8 mouse cellular contexts compared by ENCODE assay signal in the genomic region with DNA sequence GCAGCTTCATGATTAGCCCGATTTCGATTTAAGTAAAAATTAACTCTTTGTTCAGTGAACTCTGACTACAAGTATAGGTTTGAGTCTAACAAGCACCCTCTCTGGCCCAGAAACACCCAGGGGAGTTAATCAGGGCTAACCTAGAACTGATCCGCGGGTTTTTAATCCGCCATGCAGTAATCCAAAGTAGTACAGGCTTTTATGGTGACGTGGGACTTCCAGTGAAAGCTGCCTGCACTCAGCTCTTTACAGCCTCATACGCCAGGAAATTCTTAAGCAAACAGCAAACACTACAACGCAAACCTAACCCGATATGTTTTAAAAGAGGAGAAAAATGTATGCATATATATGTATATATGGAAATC. TPM values are rescaled to one million over a fixed set of nuclear protein-coding genes. Genes with fewer than 3 reads are reported as not detected.
A peak's percentile ranks its signal among the peaks of the same experiment; 100 is the strongest.
DNase-seq lines count a peak whose midpoint lies in the region; ATAC-seq lines count a peak whose summit lies in the region.

No protein-coding gene starts in this region.

- peak overlapping the region; percentile 92 for H3K4me3 ChIP-seq in liver, embryonic 13.5 days (replicated peaks)

- peaks cover 43% of the 10 kb centered on the region for H3K4me1 ChIP-seq in liver, embryonic 13.5 days (replicated peaks)

- no peaks in the 10 kb centered on the region for H3K9me3 ChIP-seq in liver, embryonic 13.5 days (replicated peaks)

- intact Hi-C loops in gastrocnemius, postnatal 14 days (cut with DNase I; ENCODE audit: low total_unique reads) = no loop called here

- H3K4me2 ChIP-seq in liver, embryonic 13.5 days = peak overlapping the region; percentile 97

- peak; percentile 10 for DNase-seq in gastrocnemius, postnatal 10 days
- no peak for DNase-seq in gastrocnemius, postnatal 14 days
- DNase-seq in thymus, postnatal 14 days = peak; percentile 24
- no peak for DNase-seq in thymus, adult 18-20 months
- DNase-seq in liver, embryonic 13.5 days = no peak
- no peak for DNase-seq in adrenal gland, adult 8-10 months
- no peak for DNase-seq in spleen, adult 12 weeks (ENCODE audit: low spot score)
- DNase-seq in embryo, embryonic 10.5 days (ENCODE audit: low spot score) = no peak

- H3K27me3 ChIP-seq in liver, embryonic 13.5 days = no peaks in the 10 kb centered on the region

- H3K9ac ChIP-seq in liver, embryonic 13.5 days = peak overlapping the region; percentile 66

- no peak for ATAC-seq in liver, embryonic 13.5 days (ENCODE audit: low read depth)

- H3K27ac ChIP-seq in liver, embryonic 13.5 days = peak overlapping the region; percentile 73

- WGBS in liver, embryonic 13.5 days (ENCODE audit: insufficient replicate concordance) = 13% methylated on average over 9 of the region's 9 CpGs

- no peaks in the 10 kb centered on the region for H3K36me3 ChIP-seq in liver, embryonic 13.5 days

RNA-seq across cellular contexts. Expression of gene E2f3, which starts 0.9 kb away (rescaled TPM):
- 10 to 100 TPM; 11.0 to 14.2 TPM for total RNA-seq in gastrocnemius, postnatal 10 days (2021)
- 10 to 100 TPM in 1 of 2 experiments, 1 to 10 TPM in 1; 7.9 to 11.0 TPM for total RNA-seq in gastrocnemius, postnatal 14 days (2021)
- polyA plus RNA-seq in liver, embryonic 13.5 days (2015; fragmentation: Nextera tagmentation; extraction: Ambion mirVana) = 5.4 and 6.9 TPM in 2 replicates
- 10 to 100 TPM in 3 of 4 experiments, 1 to 10 TPM in 1; 9.4 to 10.8 (median 10.4) TPM for total RNA-seq in adrenal gland, adult 8-10 months (2022)

Comparison
In these comparisons a context has a peak if more than half of its experiments do, and no peak if none do; other contexts are left out.
1. DNase-seq: peak in gastrocnemius, postnatal 10 days (single experiment) and thymus, postnatal 14 days (single experiment); none in gastrocnemius, postnatal 14 days (single experiment), thymus, adult 18-20 months (0 of 2), liver, embryonic 13.5 days (single experiment), adrenal gland, adult 8-10 months (single experiment), spleen, adult 12 weeks (single experiment) and embryo, embryonic 10.5 days (single experiment).